Mouse (Mus musculus) liver, embryonic 11.5 days (tissue): Measurements from ENCODE around the gene Rpl13. TPM values are rescaled to one million over a fixed set of nuclear protein-coding genes. Genes with fewer than 3 reads are reported as not detected.
A peak's percentile ranks its signal among the peaks of the same experiment; 100 is the strongest.

Experiments used
- ATAC-seq: fragments of 200-750 bp; cut with Nextera tagmentation; replicated peaks from 2 replicates; pipeline ENCODE4 v1.8.0; 2017; ENCODE audit warnings: moderate number of reproducible peaks, mild to moderate bottlenecking, moderate TSS enrichment, moderate library complexity; ENCODE audit not compliant: low FRiP score
- DNase-seq: peaks from one replicate; pipeline ENCODE4 v3.0.0-alpha.2; 2017; ENCODE audit warnings: low spot score
- H3K27ac ChIP-seq: fragments of 300-500 bp; sonication (generic); 2 replicates; pipeline ENCODE4 v1.5.1; 2014; ENCODE audit warnings: mild to moderate bottlenecking, low read depth, low read length, control low read depth
- H3K27me3 ChIP-seq: fragments of 300-500 bp; sonication (generic); replicated peaks from 2 replicates; pipeline ENCODE4 v1.6.1; 2014; ENCODE audit warnings: low read length, mixed read lengths; ENCODE audit not compliant: control insufficient read depth, insufficient read depth
- H3K36me3 ChIP-seq: fragments of 300-500 bp; sonication (generic); 2 replicates; pipeline ENCODE4 v1.6.1; 2014; ENCODE audit warnings: mild to moderate bottlenecking, low read length, moderate library complexity, mixed read lengths; ENCODE audit not compliant: control insufficient read depth, insufficient read depth
- H3K4me1 ChIP-seq: fragments of 300-500 bp; sonication (generic); replicated peaks from 2 replicates; pipeline ENCODE4 v1.6.1; 2014; ENCODE audit warnings: low read length, mixed read lengths; ENCODE audit not compliant: control insufficient read depth, insufficient read depth
- H3K4me2 ChIP-seq: fragments of 300-500 bp; sonication (generic); 2 replicates; pipeline ENCODE4 v1.6.1; 2014; ENCODE audit warnings: mild to moderate bottlenecking, control low read depth, moderate library complexity
- H3K4me3 ChIP-seq: fragments of 300-500 bp; sonication (generic); 2 replicates; pipeline ENCODE4 v1.5.1; 2014; ENCODE audit warnings: low read depth, low read length, control low read depth
- H3K9ac ChIP-seq: fragments of 300-500 bp; sonication (generic); 2 replicates; pipeline ENCODE4 v1.6.1; 2014; ENCODE audit warnings: low read depth, low read length, control low read depth
- H3K9me3 ChIP-seq: fragments of 300-500 bp; sonication (generic); 2 replicates; pipeline ENCODE4 v1.6.1; 2016; ENCODE audit warnings: low read length, inconsistent platforms, mixed read lengths; ENCODE audit not compliant: control insufficient read depth
- WGBS: fragments of 180-500 bp; shearing (Covaris S2); extraction: QIAGEN DNeasy Blood & Tissue Kit; methylation state at CpG from one replicate; pipeline ENCODE4 v1.1.7; 2014; 5-methylcytosine and 5-hydroxymethylcytosine counted together
- polyA plus RNA-seq: library from polyadenylated mRNA; unstranded; fragments of >200 nt; fragmentation: Nextera tagmentation; extraction: Ambion mirVana; gene quantifications from 2 replicates; pipeline ENCODE4 v1.2.1, GENCODE M21; 2014

Gene Rpl13
- polyA plus RNA-seq, result 1,965 and 2,035 TPM in 2 replicates

DNA sequence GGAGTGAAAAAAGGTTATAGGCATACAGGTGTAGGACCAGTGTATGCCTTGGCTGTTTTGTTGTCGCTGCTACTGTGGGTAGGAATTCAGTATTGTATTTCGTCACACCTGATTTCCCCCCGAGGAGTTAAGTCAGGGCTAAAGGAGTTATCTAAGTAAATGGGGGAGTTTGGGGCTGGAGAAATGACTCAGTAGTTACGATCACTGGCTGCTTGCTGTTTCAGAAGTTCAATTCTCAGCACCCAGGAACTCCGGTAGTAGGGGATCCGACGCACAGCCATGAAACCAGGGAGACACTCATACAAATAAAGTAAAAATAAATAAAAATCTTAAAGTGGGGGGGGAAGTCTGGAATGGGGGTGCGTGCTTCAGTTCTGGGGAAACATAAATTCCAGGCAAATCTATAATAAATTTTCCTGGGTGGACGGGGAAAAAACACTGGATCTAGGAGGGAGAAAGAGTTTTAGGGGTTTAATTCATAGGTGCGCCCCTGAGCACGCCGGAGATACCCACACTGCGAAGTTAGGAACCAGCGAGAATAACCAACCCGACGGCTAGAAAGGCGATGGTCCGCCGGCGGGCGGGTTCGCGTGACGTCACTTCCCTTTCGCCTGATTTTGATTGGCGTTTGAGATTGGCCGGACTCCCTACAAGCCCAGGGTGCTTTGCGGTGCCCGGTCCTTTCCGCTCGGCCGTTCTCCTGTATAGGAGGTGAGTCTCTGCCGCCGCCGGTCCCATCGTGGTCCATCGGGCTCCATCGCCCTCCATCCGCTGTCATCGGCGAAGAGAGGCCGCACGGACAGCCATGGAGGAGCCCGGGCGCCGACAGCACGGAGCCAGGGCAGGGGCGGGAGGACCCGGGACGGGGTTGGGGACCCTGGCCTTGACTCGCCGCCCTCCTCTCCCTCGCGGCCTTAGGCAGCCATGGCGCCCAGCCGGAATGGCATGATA is at the start of gene Rpl13:
Gene Rpl13, plus strand, starts transcription at position 616 of the 951 bp plus-strand sequence.
- Histone ChIP-seq H3K27ac (peak within 1 kb of the TSS; percentile 93), H3K27me3 (no peaks in the 10 kb centered on the region), H3K36me3 (peaks cover 25% of the 10 kb centered on the region), H3K4me1 (peaks cover 11% of the 10 kb centered on the region), H3K4me3 (peak within 1 kb of the TSS; percentile 91), H3K4me2 (peak within 1 kb of the TSS; percentile 98), H3K9ac (peak within 1 kb of the TSS; percentile 99), H3K9me3 (no peaks in the 10 kb centered on the region)
- 1% methylated on average over 56 of the region's 56 CpGs for WGBS
- ATAC-seq (peak; percentile 90), DNase-seq (peak; percentile 94)

DNA sequence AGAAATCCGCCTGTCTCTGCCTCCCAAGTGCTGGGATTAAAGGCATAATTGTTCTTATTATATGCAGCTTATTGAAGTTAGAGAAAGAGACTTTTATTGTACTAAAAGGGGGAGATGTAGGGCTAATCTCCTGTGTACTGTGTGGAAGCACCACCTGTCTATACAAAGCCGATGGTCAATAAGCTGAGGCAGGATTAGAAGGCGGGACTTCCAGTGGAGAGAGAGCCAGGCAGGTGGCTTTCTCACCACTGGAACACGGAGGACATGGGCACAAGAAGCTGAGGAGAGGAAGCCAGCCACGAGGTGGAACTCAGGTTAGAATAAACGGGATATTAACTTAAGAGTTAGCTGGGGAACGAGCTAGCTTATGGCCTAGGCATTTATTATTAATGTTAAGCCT is 39.4 kb upstream of the Rpl13 start, which contains the start of gene Spg7:
Gene Spg7, plus strand, starts transcription at position 222 of the 400 bp plus-strand sequence.
- Histone ChIP-seq H3K4me3 (no peak within 1 kb of the TSS), H3K9me3 (no peaks in the 10 kb centered on the region), H3K4me1 (peaks cover 17% of the 10 kb centered on the region), H3K9ac (0 out of 2 replicates have a peak within 1 kb of the TSS, but pooled peaks have one; percentile 99), H3K27me3 (no peaks in the 10 kb centered on the region), H3K36me3 (peaks cover 4% of the 10 kb centered on the region; the same call in 1 of the 2 replicates), H3K4me2 (no peak within 1 kb of the TSS; the same call in 1 of the 2 replicates), H3K27ac (no peak within 1 kb of the TSS)
- DNase-seq (no peak), ATAC-seq (no peak)
- WGBS, result 75% methylated on average over 7 of the region's 7 CpGs

DNA sequence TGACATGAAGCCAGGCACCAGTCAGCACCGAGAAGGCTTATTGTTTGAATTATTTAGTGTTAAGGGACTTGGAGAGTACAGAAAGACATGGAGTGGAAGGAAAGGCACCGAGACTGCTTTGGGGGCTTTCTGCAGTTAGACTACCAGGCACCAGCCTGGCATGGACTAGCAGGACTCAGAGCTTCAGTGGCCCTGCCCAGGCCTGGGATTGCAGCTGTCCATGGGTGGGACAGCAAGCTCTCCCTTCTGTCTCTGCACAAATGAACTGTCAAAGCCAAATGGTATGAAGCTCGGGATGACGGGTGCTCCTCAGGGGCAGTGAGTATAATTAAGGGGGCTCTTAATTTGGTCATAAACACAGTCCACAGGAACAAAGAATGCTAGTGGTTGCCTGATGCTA is 38.1 kb upstream of the Rpl13 start:
- no peak for ATAC-seq
- 85% methylated on average over 4 of the region's 4 CpGs for WGBS

DNA sequence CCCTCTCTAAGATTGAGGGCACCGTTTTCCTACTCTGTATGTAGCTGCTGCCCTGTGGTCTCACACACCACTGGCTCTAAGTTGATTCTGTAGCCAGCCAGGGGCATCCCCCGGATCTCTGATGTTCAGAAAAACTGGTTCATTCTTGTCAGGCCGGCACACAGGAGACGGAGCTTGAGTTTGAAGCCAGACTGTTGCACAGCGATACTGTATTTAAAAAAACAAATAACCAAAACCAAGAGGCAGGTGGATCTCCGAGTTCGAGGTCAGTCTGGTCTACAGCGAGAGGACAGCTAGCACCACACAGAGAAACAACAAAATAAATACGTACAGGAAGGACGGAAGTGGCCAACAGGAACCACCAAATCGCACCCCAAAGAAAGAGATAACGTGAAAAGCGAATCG is 37.3 kb upstream of the Rpl13 start:
- peak overlapping the region; percentile 92 for H3K27ac ChIP-seq
- ATAC-seq, result peak; percentile 22
- peaks cover 5% of the 10 kb centered on the region; the same call in 1 of the 2 replicates for H3K36me3 ChIP-seq
- peak overlapping the region; percentile 93 for H3K4me2 ChIP-seq
- peak overlapping the region; percentile 99 for H3K9ac ChIP-seq
- H3K27me3 ChIP-seq, result no peaks in the 10 kb centered on the region
- no peaks in the 10 kb centered on the region for H3K9me3 ChIP-seq
- WGBS, result under 1% methylated on average over 14 of the region's 14 CpGs
- H3K4me3 ChIP-seq, result peak overlapping the region; percentile 95
- no peak for DNase-seq
- peaks cover 17% of the 10 kb centered on the region for H3K4me1 ChIP-seq

More for the DNA sequence above, 38.1 kb upstream of the Rpl13 start:
- no peak for DNase-seq
- H3K9me3 ChIP-seq, result no peaks in the 10 kb centered on the region
- H3K36me3 ChIP-seq, result peaks cover 5% of the 10 kb centered on the region; the same call in 1 of the 2 replicates
- peaks cover 17% of the 10 kb centered on the region for H3K4me1 ChIP-seq
- H3K4me2 ChIP-seq, result peak overlapping the region; percentile 93
- H3K27ac ChIP-seq, result peak overlapping the region; percentile 92; the same call in 1 of the 2 replicates
- H3K27me3 ChIP-seq, result no peaks in the 10 kb centered on the region
- H3K9ac ChIP-seq, result peak overlapping the region; percentile 99
- peak overlapping the region; percentile 95 for H3K4me3 ChIP-seq

DNA sequence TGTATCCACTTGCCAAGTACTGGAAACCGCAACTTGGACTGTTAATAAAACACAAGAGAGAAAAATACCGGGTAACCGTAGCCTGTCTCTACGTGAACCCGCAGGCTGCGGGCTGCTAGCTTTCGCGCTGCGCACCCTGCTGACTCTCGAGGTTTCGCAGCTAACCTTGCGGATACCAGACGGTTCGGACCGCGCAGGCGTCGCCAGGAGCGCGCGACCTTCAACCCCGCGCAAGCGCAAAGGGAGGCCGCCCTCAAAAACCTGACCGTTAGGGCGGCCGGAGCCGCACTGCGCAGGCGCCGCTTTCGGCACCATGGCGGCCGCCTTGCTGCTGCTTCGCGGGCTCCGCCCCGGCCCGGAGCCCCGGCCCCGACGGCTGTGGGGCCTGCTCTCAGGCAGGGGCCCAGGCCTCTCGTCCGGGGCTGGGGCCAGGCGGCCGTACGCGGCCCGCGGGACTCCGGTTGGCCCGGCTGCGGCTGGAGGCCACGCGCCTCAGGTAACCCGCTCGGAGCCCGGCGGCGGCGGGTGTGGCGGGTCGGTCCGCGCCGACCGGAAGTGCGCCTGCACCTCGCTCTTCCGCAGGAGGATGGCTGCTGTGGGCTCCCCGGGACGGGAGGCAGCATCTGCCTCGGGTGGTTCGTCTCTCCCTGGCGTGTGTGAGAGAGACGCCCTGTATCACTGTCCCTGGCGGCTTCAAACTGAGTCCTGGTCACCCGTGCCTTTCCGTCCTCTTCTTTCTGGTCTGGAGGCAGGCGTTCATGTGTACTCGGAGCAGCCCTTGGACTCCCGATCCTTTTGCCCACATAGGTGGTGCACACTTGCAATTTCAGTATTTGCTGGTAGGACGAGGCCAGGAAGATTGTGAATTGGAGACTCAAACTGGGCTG is 36.7 kb upstream of the Rpl13 start:
- peak overlapping the region; percentile 95 for H3K4me3 ChIP-seq
- peak overlapping the region; percentile 92 for H3K27ac ChIP-seq
- no peaks in the 10 kb centered on the region for H3K9me3 ChIP-seq
- ATAC-seq (peak; percentile 96), DNase-seq (peak; percentile 94)
- H3K36me3 ChIP-seq, result peaks cover 5% of the 10 kb centered on the region; the same call in 1 of the 2 replicates
- H3K4me2 ChIP-seq, result peak overlapping the region; percentile 93
- no peaks in the 10 kb centered on the region for H3K27me3 ChIP-seq
- peak overlapping the region; percentile 99 for H3K9ac ChIP-seq
- H3K4me1 ChIP-seq, result peaks cover 17% of the 10 kb centered on the region
- under 1% methylated on average over 84 of the region's 84 CpGs for WGBS

DNA sequence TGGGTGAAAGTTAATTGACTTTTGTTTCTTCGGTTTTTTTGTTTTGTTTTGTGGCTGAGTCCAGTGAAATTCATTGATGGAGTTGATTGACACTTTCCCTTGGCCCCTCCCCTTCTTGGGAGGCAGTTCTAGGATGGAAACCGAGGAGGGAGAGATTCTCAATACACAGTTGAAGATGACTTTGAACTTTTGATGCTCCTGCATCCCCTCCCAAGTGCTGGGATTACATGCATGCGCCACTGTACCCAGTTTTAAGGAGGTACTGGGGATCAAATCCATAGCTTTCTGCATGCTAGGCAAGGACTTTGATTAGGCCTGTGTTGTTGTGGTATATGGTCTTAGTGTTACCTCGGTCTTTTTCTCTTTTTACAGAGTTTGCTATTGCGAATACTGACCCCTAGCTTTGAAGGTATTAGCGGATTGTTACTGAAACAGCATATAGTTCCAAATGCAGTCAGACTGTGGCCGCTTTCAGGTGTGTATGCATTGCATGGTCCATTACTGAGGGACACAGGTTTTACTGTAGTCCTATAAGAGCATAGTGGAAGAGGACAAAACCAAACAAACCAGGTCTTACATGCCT is 36.0 kb upstream of the Rpl13 start:
- DNase-seq, result no peak
- peak overlapping the region; percentile 92 for H3K27ac ChIP-seq

DNA sequence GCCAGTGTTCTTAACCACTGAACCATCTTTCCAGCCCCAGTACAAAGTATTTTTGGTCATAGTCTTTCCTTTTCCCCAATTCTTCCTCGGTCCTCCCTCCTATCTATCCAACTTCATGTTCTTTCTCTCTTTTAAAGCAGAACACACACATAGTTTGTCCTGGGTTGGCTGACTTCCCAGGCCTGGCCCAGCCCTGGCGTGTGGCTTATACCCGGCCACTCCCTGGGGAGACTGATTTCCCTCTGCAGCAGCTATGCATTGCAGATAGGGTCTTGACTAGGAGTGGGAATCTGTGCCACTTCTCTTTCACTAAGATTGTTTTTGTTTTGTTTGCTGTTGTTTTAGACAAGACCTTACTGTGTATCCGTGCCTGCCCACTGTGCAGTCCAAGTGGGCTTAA is 31.0 kb upstream of the Rpl13 start:
- Histone ChIP-seq H3K27me3 (no peaks in the 10 kb centered on the region), H3K27ac (no peak overlapping the region), H3K4me2 (no peak overlapping the region), H3K9ac (no peak overlapping the region), H3K4me3 (no peak overlapping the region), H3K36me3 (peaks cover 18% of the 10 kb centered on the region), H3K4me1 (peaks cover 10% of the 10 kb centered on the region), H3K9me3 (no peaks in the 10 kb centered on the region)
- DNase-seq (no peak), ATAC-seq (no peak)
- 86% methylated on average over 4 of the region's 4 CpGs for WGBS

More for the DNA sequence above, 36.0 kb upstream of the Rpl13 start:
- peak overlapping the region; percentile 99 for H3K9ac ChIP-seq
- peaks cover 17% of the 10 kb centered on the region for H3K4me1 ChIP-seq
- no peaks in the 10 kb centered on the region for H3K9me3 ChIP-seq
- WGBS, result 34% methylated on average over 7 of the region's 7 CpGs
- no peaks in the 10 kb centered on the region for H3K27me3 ChIP-seq
- peak overlapping the region; percentile 95 for H3K4me3 ChIP-seq
- H3K4me2 ChIP-seq, result peak overlapping the region; percentile 93
- H3K36me3 ChIP-seq, result peaks cover 5% of the 10 kb centered on the region; the same call in 1 of the 2 replicates
- ATAC-seq, result no peak

DNA sequence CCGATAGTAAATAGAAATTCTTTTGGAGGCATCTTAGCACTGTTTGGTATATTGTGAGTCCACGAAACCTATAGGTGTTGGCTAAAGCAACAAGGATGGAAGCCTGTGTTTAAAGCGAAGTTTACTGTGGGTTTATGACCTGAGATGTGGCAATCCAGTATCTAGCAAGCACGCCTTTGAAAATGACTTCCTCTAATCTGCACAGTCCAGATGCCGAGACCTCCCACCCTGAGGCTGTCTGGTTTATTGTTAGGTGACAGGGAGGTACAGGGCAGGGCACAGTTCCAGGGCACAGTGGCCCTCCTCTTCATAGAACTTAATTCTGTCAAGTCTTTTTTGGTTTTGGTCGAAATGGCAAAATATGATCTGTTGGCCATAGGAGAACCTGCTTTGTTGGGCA is 24.9 kb upstream of the Rpl13 start:
- Histone ChIP-seq H3K27me3 (no peaks in the 10 kb centered on the region), H3K4me2 (no peak overlapping the region), H3K9me3 (no peaks in the 10 kb centered on the region), H3K27ac (no peak overlapping the region), H3K36me3 (peaks cover 33% of the 10 kb centered on the region), H3K4me1 (peaks cover 6% of the 10 kb centered on the region; the same call in 1 of the 2 replicates), H3K9ac (no peak overlapping the region), H3K4me3 (no peak overlapping the region)
- ATAC-seq (peak; percentile 84), DNase-seq (no peak)
- 76% methylated on average over 6 of the region's 6 CpGs for WGBS
